Mouse (Mus musculus): ENCODE measurements around the gene Ube2m. TPM values are rescaled to one million over a fixed set of nuclear protein-coding genes. Genes with fewer than 3 reads are reported as not detected.

The Ube2m gene
- polyA plus RNA-seq, 1 experiment, result 143 TPM

- TF ChIP-seq POLR2A (IDR thresholded peaks at IDR 0.05; ENCODE audit: borderline replicate concordance, extremely low read depth, low read depth, low read length) (no peak), CTCF (IDR thresholded peaks at IDR 0.05; ENCODE audit: insufficient read depth, low read length) (no peak)
- no peak overlapping the region for H3K4me3 ChIP-seq (replicated peaks; ENCODE audit: extremely low read depth, low read depth, low read length)
- DNase-seq, result no peak
- 71% methylated on average over 57 of the region's 57 CpGs for WGBS
- no peaks in the 10 kb centered on the region; the same call in 1 of the 2 replicates for H3K4me1 ChIP-seq (ENCODE audit: control insufficient read depth, insufficient read depth, low read length)
Measured at GRCm38 (mm10) chr7:13007341-13008092, 30.6 kb downstream of the Ube2m start.

GRCm38 (mm10) chr7:13006531-13006930 lies 31.5 kb downstream of the Ube2m start:
- 79% methylated on average over 10 of the region's 10 CpGs for WGBS
- DNase-seq, result no peak
- Histone ChIP-seq H3K4me3 (replicated peaks; ENCODE audit: extremely low read depth, low read depth, low read length) (no peak overlapping the region), H3K4me1 (ENCODE audit: control insufficient read depth, insufficient read depth, low read length) (no peaks in the 10 kb centered on the region; the same call in 1 of the 2 replicates)
- TF ChIP-seq POLR2A (IDR thresholded peaks at IDR 0.05; ENCODE audit: borderline replicate concordance, extremely low read depth, low read depth, low read length), result no peak
- no peak for TF ChIP-seq CTCF (IDR thresholded peaks at IDR 0.05; ENCODE audit: insufficient read depth, low read length)

GRCm38 (mm10) chr7:13006011-13006410 lies 32.1 kb downstream of the Ube2m start:
- Histone ChIP-seq H3K4me1 (ENCODE audit: control insufficient read depth, insufficient read depth, low read length) (no peaks in the 10 kb centered on the region; the same call in 1 of the 2 replicates), H3K4me3 (replicated peaks; ENCODE audit: extremely low read depth, low read depth, low read length) (no peak overlapping the region)
- 89% methylated on average over 17 of the region's 17 CpGs for WGBS
- TF ChIP-seq POLR2A (IDR thresholded peaks at IDR 0.05; ENCODE audit: borderline replicate concordance, extremely low read depth, low read depth, low read length), result no peak
- TF ChIP-seq CTCF (IDR thresholded peaks at IDR 0.05; ENCODE audit: insufficient read depth, low read length), result no peak
- DNase-seq, result no peak

- DNase-seq, result no peak
- no peak overlapping the region for H3K4me3 ChIP-seq (replicated peaks; ENCODE audit: extremely low read depth, low read depth, low read length)
- WGBS, result 84% methylated on average over 5 of the region's 5 CpGs
- no peaks in the 10 kb centered on the region for H3K4me1 ChIP-seq (ENCODE audit: control insufficient read depth, insufficient read depth, low read length)
- TF ChIP-seq POLR2A (IDR thresholded peaks at IDR 0.05; ENCODE audit: borderline replicate concordance, extremely low read depth, low read depth, low read length), result no peak
- no peak for TF ChIP-seq CTCF (IDR thresholded peaks at IDR 0.05; ENCODE audit: insufficient read depth, low read length)
Measured at GRCm38 (mm10) chr7:13003380-13003779, 34.7 kb downstream of the Ube2m start.

- Histone ChIP-seq H3K4me1 (ENCODE audit: control insufficient read depth, insufficient read depth, low read length) (no peaks in the 10 kb centered on the region), H3K4me3 (replicated peaks; ENCODE audit: extremely low read depth, low read depth, low read length) (no peak overlapping the region)
- whole genome bisulfite sequencing, result 54% methylated on average over 1 of the region's 1 CpGs
- DNase-seq, result no peak
- no peak for TF ChIP-seq POLR2A (IDR thresholded peaks at IDR 0.05; ENCODE audit: borderline replicate concordance, extremely low read depth, low read depth, low read length)
- TF ChIP-seq CTCF (IDR thresholded peaks at IDR 0.05; ENCODE audit: insufficient read depth, low read length), result no peak
Measured at GRCm38 (mm10) chr7:13001584-13001983, 36.5 kb downstream of the Ube2m start.

GRCm38 (mm10) chr7:12998851-12999250 lies 39.2 kb downstream of the Ube2m start, which contains the start of gene Trim28:
TSS of gene Trim28 (plus strand) at chr7:12999114.
- H3K4me1 ChIP-seq (ENCODE audit: control insufficient read depth, insufficient read depth, low read length), result no peaks in the 10 kb centered on the region
- DNase-seq, result no peak
- TF ChIP-seq CTCF (IDR thresholded peaks at IDR 0.05; ENCODE audit: insufficient read depth, low read length) (no peak), POLR2A (IDR thresholded peaks at IDR 0.05; ENCODE audit: borderline replicate concordance, extremely low read depth, low read depth, low read length) (no peak)
- no peak within 1 kb of the TSS for H3K4me3 ChIP-seq (replicated peaks; ENCODE audit: extremely low read depth, low read depth, low read length)
- 88% methylated on average over 3 of the region's 3 CpGs for WGBS

GRCm38 (mm10) chr7:12998053-12998452 lies 40.0 kb downstream of the Ube2m start, which contains the start of gene Slc27a5:
TSS of gene Slc27a5 (minus strand) at chr7:12998192.
- Histone ChIP-seq H3K4me1 (ENCODE audit: control insufficient read depth, insufficient read depth, low read length) (no peaks in the 10 kb centered on the region), H3K4me3 (replicated peaks; ENCODE audit: extremely low read depth, low read depth, low read length) (no peak within 1 kb of the TSS)
- no peak for TF ChIP-seq CTCF (IDR thresholded peaks at IDR 0.05; ENCODE audit: insufficient read depth, low read length)
- no peak for TF ChIP-seq POLR2A (IDR thresholded peaks at IDR 0.05; ENCODE audit: borderline replicate concordance, extremely low read depth, low read depth, low read length)
- WGBS, result 69% methylated on average over 5 of the region's 5 CpGs
- no peak for DNase-seq

GRCm38 (mm10) chr7:12997230-12997629 lies 40.8 kb downstream of the Ube2m start:
- no peak for TF ChIP-seq POLR2A (IDR thresholded peaks at IDR 0.05; ENCODE audit: borderline replicate concordance, extremely low read depth, low read depth, low read length)
- TF ChIP-seq CTCF (IDR thresholded peaks at IDR 0.05; ENCODE audit: insufficient read depth, low read length), result no peak
- 66% methylated on average over 5 of the region's 5 CpGs for WGBS
- no peak for DNase-seq

GRCm38 (mm10) chr7:12995862-12996261 lies 42.2 kb downstream of the Ube2m start:
- TF ChIP-seq POLR2A (IDR thresholded peaks at IDR 0.05; ENCODE audit: borderline replicate concordance, extremely low read depth, low read depth, low read length) (no peak), CTCF (IDR thresholded peaks at IDR 0.05; ENCODE audit: insufficient read depth, low read length) (no peak)
- no peak for DNase-seq
- no peak overlapping the region for H3K4me3 ChIP-seq (replicated peaks; ENCODE audit: extremely low read depth, low read depth, low read length)
- no peaks in the 10 kb centered on the region for H3K4me1 ChIP-seq (ENCODE audit: control insufficient read depth, insufficient read depth, low read length)

More at GRCm38 (mm10) chr7:12997230-12997629, 40.8 kb downstream of the Ube2m start:
- H3K4me3 ChIP-seq (replicated peaks; ENCODE audit: extremely low read depth, low read depth, low read length), result no peak overlapping the region
- H3K4me1 ChIP-seq (ENCODE audit: control insufficient read depth, insufficient read depth, low read length), result no peaks in the 10 kb centered on the region

GRCm38 (mm10) chr7:12993148-12993547 lies 44.9 kb downstream of the Ube2m start:
- 86% methylated on average over 10 of the region's 10 CpGs for WGBS
- Histone ChIP-seq H3K4me3 (replicated peaks; ENCODE audit: extremely low read depth, low read depth, low read length) (no peak overlapping the region), H3K4me1 (ENCODE audit: control insufficient read depth, insufficient read depth, low read length) (no peaks in the 10 kb centered on the region)
- no peak for TF ChIP-seq CTCF (IDR thresholded peaks at IDR 0.05; ENCODE audit: insufficient read depth, low read length)
- no peak for TF ChIP-seq POLR2A (IDR thresholded peaks at IDR 0.05; ENCODE audit: borderline replicate concordance, extremely low read depth, low read depth, low read length)
- DNase-seq, result no peak
